Mouse (Mus musculus): ENCODE results near the gene Galc. TPM values are rescaled to one million over a fixed set of nuclear protein-coding genes. Genes with fewer than 3 reads are reported as not detected.

The Galc gene
- 1 to 10 TPM; 7.9 to 8.4 TPM for total RNA-seq (2021)
- long read RNA-seq, experiment 1, partial matches to known transcripts = 0 of 5 reads
- long read RNA-seq, experiment 1, other reads (novel, unspliced or antisense) = 2 of 5 reads
- long read RNA-seq, experiment 2, transcript Galc-201 (17 exons, 3,832 nt) = major isoform, 5 of 5 reads
- long read RNA-seq, experiment 2, partial matches to known transcripts = 0 of 5 reads
- long read RNA-seq, experiment 2, other reads (novel, unspliced or antisense) = 0 of 5 reads

GRCm38 (mm10) chr12:98258845-98259517 lies at the start of gene Galc:
Gene Galc, minus strand, starts transcription at chr12:98259459.
- DNase-seq = peak; percentile 92 to 93
- intact Hi-C loops (cut with DNase I) = no loop called here

GRCm38 (mm10) chr12:98307179-98307915 lies 48.1 kb upstream of the Galc start:
- DNase-seq = no peak
- intact Hi-C loops (cut with DNase I) = no loop called here

GRCm38 (mm10) chr12:98303013-98303412 lies 43.8 kb upstream of the Galc start:
- DNase-seq = no peak

GRCm38 (mm10) chr12:98301980-98302379 lies 42.7 kb upstream of the Galc start:
- intact Hi-C loops (cut with DNase I) = no loop called here
- DNase-seq = no peak

More at GRCm38 (mm10) chr12:98303013-98303412, 43.8 kb upstream of the Galc start:
- intact Hi-C loops (cut with DNase I) = no loop called here

- intact Hi-C loops (cut with DNase I) = no loop called here
These were observed 35.0 kb upstream of the Galc start for GRCm38 (mm10) chr12:98294241-98294640.

GRCm38 (mm10) chr12:98292278-98292677 lies 33.0 kb upstream of the Galc start:
- no peak for DNase-seq
- intact Hi-C loops (cut with DNase I) = no loop called here

More at GRCm38 (mm10) chr12:98294241-98294640, 35.0 kb upstream of the Galc start:
- no peak for DNase-seq

GRCm38 (mm10) chr12:98290475-98290874 lies 31.2 kb upstream of the Galc start:
- DNase-seq = no peak
- intact Hi-C loops (cut with DNase I) = no loop called here

- intact Hi-C loops (cut with DNase I) = loop anchor here (5.0 to 10.0 kb wide), 2 partner anchors 63 to 340 kb away; partner anchors contain the start of gene Spata7
- no peak for DNase-seq
These were observed 25.2 kb upstream of the Galc start for GRCm38 (mm10) chr12:98284477-98284876.

GRCm38 (mm10) chr12:98283487-98283860 lies 24.2 kb upstream of the Galc start:
- DNase-seq = no peak
- intact Hi-C loops (cut with DNase I) = loop anchor here (5.0 to 10.0 kb wide), 2 partner anchors 64 to 341 kb away; partner anchors contain the start of gene Spata7

- intact Hi-C loops (cut with DNase I) = loop anchor here (5.0 to 10.0 kb wide), 2 partner anchors 64 to 342 kb away; partner anchors contain the start of gene Spata7
- no peak for DNase-seq
These were observed 23.7 kb upstream of the Galc start for GRCm38 (mm10) chr12:98282776-98283486.

- no peak for DNase-seq
- intact Hi-C loops (cut with DNase I) = loop anchor here (5.0 to 10.0 kb wide), 2 partner anchors 66 to 344 kb away; partner anchors contain the start of gene Spata7
These were observed 21.7 kb upstream of the Galc start for GRCm38 (mm10) chr12:98280996-98281395.

- DNase-seq = peak; percentile 56 to 71
These were observed 21.3 kb upstream of the Galc start for GRCm38 (mm10) chr12:98280530-98280929.

GRCm38 (mm10) chr12:98272433-98272832 lies 13.2 kb upstream of the Galc start:
- no peak for DNase-seq
- intact Hi-C loops (cut with DNase I) = no loop called here

More at GRCm38 (mm10) chr12:98280530-98280929, 21.3 kb upstream of the Galc start:
- intact Hi-C loops (cut with DNase I) = loop anchor here (5.0 to 10.0 kb wide), 2 partner anchors 67 to 344 kb away; partner anchors contain the start of gene Spata7

GRCm38 (mm10) chr12:98270810-98271566 lies 11.7 kb upstream of the Galc start:
- no peak for DNase-seq

GRCm38 (mm10) chr12:98269791-98270745 lies 10.8 kb upstream of the Galc start:
- intact Hi-C loops (cut with DNase I) = no loop called here
- no peak for DNase-seq

More at GRCm38 (mm10) chr12:98270810-98271566, 11.7 kb upstream of the Galc start:
- intact Hi-C loops (cut with DNase I) = no loop called here

GRCm38 (mm10) chr12:98268441-98269369 lies 9.4 kb upstream of the Galc start, which contains the start of gene Gpr65:
Gene Gpr65, plus strand, starts transcription at chr12:98268635.
- no peak for DNase-seq
- intact Hi-C loops (cut with DNase I) = no loop called here

GRCm38 (mm10) chr12:98265697-98266096 lies 6.4 kb upstream of the Galc start:
- intact Hi-C loops (cut with DNase I) = no loop called here
- no peak for DNase-seq

Measured in heart, postnatal 14 days (tissue).